Mouse (Mus musculus): ENCODE results near the gene Angptl3. TPM values are rescaled to one million over a fixed set of nuclear protein-coding genes. Genes with fewer than 3 reads are reported as not detected.
A peak's percentile ranks its signal among the peaks of the same experiment; 100 is the strongest.

Angptl3 gene
- polyA plus RNA-seq, 2 experiments: 42.7 to 84.9 TPM

- WGBS (ENCODE audit: insufficient replicate concordance): 66% methylated on average over 1 of the region's 1 CpGs
- Histone ChIP-seq H3K4me2 (ENCODE audit: low read depth) (no peak overlapping the region), H3K9ac (replicated peaks) (no peak overlapping the region), H3K9me3 (ENCODE audit: control insufficient read depth, low read length) (no peaks in the 10 kb centered on the region), H3K27me3 (ENCODE audit: control insufficient read depth, insufficient read depth, low read length) (no peaks in the 10 kb centered on the region), H3K36me3 (replicated peaks; ENCODE audit: control insufficient read depth, insufficient read depth, low read depth) (no peaks in the 10 kb centered on the region), H3K4me3 (ENCODE audit: insufficient read depth in 1 of 2, low read depth in 2 of 2, low read length in 2 of 2) (no peak overlapping the region), H3K4me1 (replicated peaks; ENCODE audit: control insufficient read depth in 2 of 2, insufficient read depth in 2 of 2, low read length in 1 of 2) (no peaks in the 10 kb centered on the region), H3K27ac (no peak overlapping the region)
- TF ChIP-seq EP300 (IDR thresholded peaks at IDR 0.05; ENCODE audit: low read depth) (no peak), CTCF (IDR thresholded peaks at IDR 0.05; ENCODE audit: low read depth) (no peak)
- ATAC-seq (ENCODE audit: insufficient read depth) (no peak), DNase-seq (ENCODE audit: low read depth in 3 of 3, low spot score in 3 of 3) (no peak)
Observed at GRCm38 (mm10) chr4:99081169-99081568, 50.4 kb downstream of the Angptl3 start.

- TF ChIP-seq CTCF (IDR thresholded peaks at IDR 0.05; ENCODE audit: low read depth) (no peak), EP300 (IDR thresholded peaks at IDR 0.05; ENCODE audit: low read depth) (no peak)
- Histone ChIP-seq H3K27me3 (ENCODE audit: control insufficient read depth, insufficient read depth, low read length) (no peaks in the 10 kb centered on the region), H3K9me3 (ENCODE audit: control insufficient read depth, low read length) (no peaks in the 10 kb centered on the region), H3K4me1 (replicated peaks; ENCODE audit: control insufficient read depth in 2 of 2, insufficient read depth in 2 of 2, low read length in 1 of 2) (peaks cover 0 to 9% of the 10 kb centered on the region in 2 experiments; a peak in 3 of 4 replicates), H3K9ac (replicated peaks) (no peak overlapping the region), H3K4me2 (ENCODE audit: low read depth) (no peak overlapping the region), H3K36me3 (replicated peaks; ENCODE audit: control insufficient read depth, insufficient read depth, low read depth) (no peaks in the 10 kb centered on the region), H3K4me3 (ENCODE audit: insufficient read depth in 1 of 2, low read depth in 2 of 2, low read length in 2 of 2) (no peak overlapping the region), H3K27ac (no peak overlapping the region)
- no peak for DNase-seq (ENCODE audit: low read depth in 3 of 3, low spot score in 3 of 3)
- WGBS (ENCODE audit: insufficient replicate concordance): 50% methylated on average over 3 of the region's 3 CpGs
- no peak for ATAC-seq (ENCODE audit: insufficient read depth)
Observed at GRCm38 (mm10) chr4:99083862-99084261, 53.1 kb downstream of the Angptl3 start.

- H3K4me3 ChIP-seq (ENCODE audit: insufficient read depth in 1 of 2, low read depth in 2 of 2, low read length in 2 of 2): peak overlapping the region; percentile 14 to 18; a peak in 3 of 4 replicates
- no peaks in the 10 kb centered on the region for H3K9me3 ChIP-seq (ENCODE audit: control insufficient read depth, low read length)
- H3K9ac ChIP-seq (replicated peaks): peak overlapping the region; percentile 48
- H3K27ac ChIP-seq: no peak overlapping the region
- TF ChIP-seq CTCF (IDR thresholded peaks at IDR 0.05; ENCODE audit: low read depth) (no peak), EP300 (IDR thresholded peaks at IDR 0.05; ENCODE audit: low read depth) (peak; percentile 79)
- WGBS (ENCODE audit: insufficient replicate concordance): 39% methylated on average over 17 of the region's 17 CpGs
- peak; percentile 83 for ATAC-seq (ENCODE audit: insufficient read depth)
- peaks cover 3 to 19% of the 10 kb centered on the region in 2 experiments; a peak in 3 of 4 replicates for H3K4me1 ChIP-seq (replicated peaks; ENCODE audit: control insufficient read depth in 2 of 2, insufficient read depth in 2 of 2, low read length in 1 of 2)
- DNase-seq (ENCODE audit: low read depth in 3 of 3, low spot score in 3 of 3): peak in 2 of 3 experiments; percentile 5 to 16
- no peaks in the 10 kb centered on the region for H3K36me3 ChIP-seq (replicated peaks; ENCODE audit: control insufficient read depth, insufficient read depth, low read depth)
- no peaks in the 10 kb centered on the region for H3K27me3 ChIP-seq (ENCODE audit: control insufficient read depth, insufficient read depth, low read length)
- peak overlapping the region; percentile 64 for H3K4me2 ChIP-seq (ENCODE audit: low read depth)
Observed at GRCm38 (mm10) chr4:99087760-99088485, 57.2 kb downstream of the Angptl3 start.

- no peak overlapping the region for H3K4me2 ChIP-seq (ENCODE audit: low read depth)
- 33% methylated on average over 3 of the region's 3 CpGs for WGBS (ENCODE audit: insufficient replicate concordance)
- H3K4me3 ChIP-seq (ENCODE audit: insufficient read depth in 1 of 2, low read depth in 2 of 2, low read length in 2 of 2): no peak overlapping the region
- TF ChIP-seq EP300 (IDR thresholded peaks at IDR 0.05; ENCODE audit: low read depth): no peak
- no peak for TF ChIP-seq CTCF (IDR thresholded peaks at IDR 0.05; ENCODE audit: low read depth)
- no peak for DNase-seq (ENCODE audit: low read depth in 3 of 3, low spot score in 3 of 3)
- no peaks in the 10 kb centered on the region for H3K36me3 ChIP-seq (replicated peaks; ENCODE audit: control insufficient read depth, insufficient read depth, low read depth)
- peaks cover 3 to 23% of the 10 kb centered on the region in 2 experiments; a peak in 3 of 4 replicates for H3K4me1 ChIP-seq (replicated peaks; ENCODE audit: control insufficient read depth in 2 of 2, insufficient read depth in 2 of 2, low read length in 1 of 2)
- H3K9ac ChIP-seq (replicated peaks): no peak overlapping the region
- no peaks in the 10 kb centered on the region for H3K27me3 ChIP-seq (ENCODE audit: control insufficient read depth, insufficient read depth, low read length)
- no peaks in the 10 kb centered on the region for H3K9me3 ChIP-seq (ENCODE audit: control insufficient read depth, low read length)
- ATAC-seq (ENCODE audit: insufficient read depth): no peak
- no peak overlapping the region for H3K27ac ChIP-seq
Observed at GRCm38 (mm10) chr4:99091151-99091701, 60.5 kb downstream of the Angptl3 start.

GRCm38 (mm10) chr4:99091777-99092176, 61.0 kb downstream of the Angptl3 start:
- Histone ChIP-seq H3K4me1 (replicated peaks; ENCODE audit: control insufficient read depth in 2 of 2, insufficient read depth in 2 of 2, low read length in 1 of 2) (peaks cover 3 to 23% of the 10 kb centered on the region in 2 experiments; a peak in 3 of 4 replicates), H3K4me2 (ENCODE audit: low read depth) (no peak overlapping the region), H3K4me3 (ENCODE audit: insufficient read depth in 1 of 2, low read depth in 2 of 2, low read length in 2 of 2) (no peak overlapping the region), H3K9ac (replicated peaks) (no peak overlapping the region), H3K9me3 (ENCODE audit: control insufficient read depth, low read length) (no peaks in the 10 kb centered on the region), H3K36me3 (replicated peaks; ENCODE audit: control insufficient read depth, insufficient read depth, low read depth) (no peaks in the 10 kb centered on the region), H3K27me3 (ENCODE audit: control insufficient read depth, insufficient read depth, low read length) (no peaks in the 10 kb centered on the region), H3K27ac (no peak overlapping the region)
- no peak for TF ChIP-seq CTCF (IDR thresholded peaks at IDR 0.05; ENCODE audit: low read depth)
- TF ChIP-seq EP300 (IDR thresholded peaks at IDR 0.05; ENCODE audit: low read depth): no peak
- ATAC-seq (ENCODE audit: insufficient read depth) (no peak), DNase-seq (ENCODE audit: low read depth in 3 of 3, low spot score in 3 of 3) (no peak)
- WGBS (ENCODE audit: insufficient replicate concordance): 68% methylated on average over 3 of the region's 3 CpGs

Other genes with a start within 250 kb of the Angptl3 start
- 0.08 and 0.17 TPM in 2 replicates for gene Kank4, start 213.4 kb upstream of the Angptl3 start, polyA plus RNA-seq (2012; rRNA removed)
- 0.04 and 0.05 TPM in 2 replicates for gene Kank4, start 213.4 kb upstream of the Angptl3 start, polyA plus RNA-seq (2014; fragmentation: Nextera tagmentation; extraction: Ambion mirVana)
- not detected in 2 replicates for gene I0C0044D17Rik, start 207.1 kb upstream of the Angptl3 start, polyA plus RNA-seq (2012; rRNA removed)
- gene I0C0044D17Rik, start 207.1 kb upstream of the Angptl3 start, polyA plus RNA-seq (2014; fragmentation: Nextera tagmentation; extraction: Ambion mirVana): not detected in 2 replicates
- 25.0 and 29.6 TPM in 2 replicates for gene Usp1, start 107.1 kb upstream of the Angptl3 start, polyA plus RNA-seq (2012; rRNA removed)
- gene Usp1, start 107.1 kb upstream of the Angptl3 start, polyA plus RNA-seq (2014; fragmentation: Nextera tagmentation; extraction: Ambion mirVana): 73.6 and 88.4 TPM in 2 replicates
- gene Dock7, start 90.0 kb downstream of the Angptl3 start, polyA plus RNA-seq (2012; rRNA removed): 8.3 and 15.2 TPM in 2 replicates
- gene Dock7, start 90.0 kb downstream of the Angptl3 start, polyA plus RNA-seq (2014; fragmentation: Nextera tagmentation; extraction: Ambion mirVana): 9.0 and 10.6 TPM in 2 replicates
- gene Atg4c, start 163.0 kb downstream of the Angptl3 start, polyA plus RNA-seq (2012; rRNA removed): 1.6 and 2.3 TPM in 2 replicates
- gene Atg4c, start 163.0 kb downstream of the Angptl3 start, polyA plus RNA-seq (2014; fragmentation: Nextera tagmentation; extraction: Ambion mirVana): 3.7 and 3.9 TPM in 2 replicates